Mouse (Mus musculus) cerebellum, postnatal 4 days (tissue): ENCODE measurements at regions not wholly inside any gene's neighbourhood (a gene's known extent, or its start where the extent isn't known, plus 50 kb on each side); places are given as distances from the start of the nearest gene placed in this dataset.

ENCODE experiments used
- DNase-seq, 2 experiments: peaks; one replicate each; pipeline ENCODE4 v3.0.0; 2022; ENCODE audit warnings: low spot score in 2 of 2, mixed read lengths in 1 of 2

GRCm38 (mm10) chr10:51056950-51057349 is 162.4 kb downstream of the Sim1 start:
- peak in 1 of 2 experiments; percentile 11 for DNase-seq

- DNase-seq = no peak
Observed at GRCm38 (mm10) chr10:51058333-51058732, 163.8 kb downstream of the Sim1 start.

- no peak for DNase-seq
Observed at GRCm38 (mm10) chr10:51101590-51101989, 207.0 kb downstream of the Sim1 start.

GRCm38 (mm10) chr10:51151833-51152232 is 257.3 kb downstream of the Sim1 start:
- DNase-seq = no peak

- DNase-seq = peak in 1 of 2 experiments; percentile 14
Observed at GRCm38 (mm10) chr10:51153484-51153985, 259.0 kb downstream of the Sim1 start.

GRCm38 (mm10) chr10:51154016-51154415 is 259.5 kb downstream of the Sim1 start:
- DNase-seq = no peak

GRCm38 (mm10) chr10:51154743-51155142 is 260.2 kb downstream of the Sim1 start:
- no peak for DNase-seq

GRCm38 (mm10) chr10:51173619-51174018 is 279.1 kb downstream of the Sim1 start:
- DNase-seq = no peak

GRCm38 (mm10) chr10:51175993-51176577 is 281.5 kb downstream of the Sim1 start:
- DNase-seq = no peak

- no peak for DNase-seq
Observed at GRCm38 (mm10) chr10:51176692-51177091, 282.1 kb downstream of the Sim1 start.

- no peak for DNase-seq
Observed at GRCm38 (mm10) chr10:51181752-51182151, 287.2 kb downstream of the Sim1 start.

GRCm38 (mm10) chr10:51191407-51192059 is 288.9 kb upstream of the Gm49339 start:
- no peak for DNase-seq

- DNase-seq = no peak
Observed at GRCm38 (mm10) chr10:51219481-51219880, 260.9 kb upstream of the Gm49339 start.

GRCm38 (mm10) chr10:51233592-51233991 is 246.8 kb upstream of the Gm49339 start:
- no peak for DNase-seq

GRCm38 (mm10) chr10:51235586-51236575 is 244.5 kb upstream of the Gm49339 start:
- peak in 1 of 2 experiments; percentile 26 for DNase-seq

- no peak for DNase-seq
Observed at GRCm38 (mm10) chr10:51238103-51238502, 242.3 kb upstream of the Gm49339 start.

- DNase-seq = no peak
Observed at GRCm38 (mm10) chr10:51253439-51253838, 227.0 kb upstream of the Gm49339 start.

GRCm38 (mm10) chr10:51257587-51258049 is 222.8 kb upstream of the Gm49339 start:
- DNase-seq = no peak

GRCm38 (mm10) chr10:51271364-51271763 is 209.0 kb upstream of the Gm49339 start:
- no peak for DNase-seq

GRCm38 (mm10) chr10:51278195-51278594 is 202.2 kb upstream of the Gm49339 start:
- no peak for DNase-seq

- no peak for DNase-seq
Observed at GRCm38 (mm10) chr10:51282451-51282850, 198.0 kb upstream of the Gm49339 start.

GRCm38 (mm10) chr10:51284538-51284937 is 195.9 kb upstream of the Gm49339 start:
- DNase-seq = no peak
